Mouse (Mus musculus) B cell, adult 2 months (primary cell): ENCODE measurements around the gene Alg9.

Source experiments
- DNase-seq, 2 experiments: peaks; one replicate each; pipeline ENCODE4 v3.0.0; 2022

The Alg9 gene

GRCm38 (mm10) chr9:50855133-50855766 is 80.4 kb downstream of the Alg9 start:
- DNase-seq: no peak

- no peak for DNase-seq
Measured at GRCm38 (mm10) chr9:50855780-50856179, 81.0 kb downstream of the Alg9 start.

- peak; percentile 97 to 98 for DNase-seq
Measured at GRCm38 (mm10) chr9:50856341-50857081, 81.7 kb downstream of the Alg9 start.

GRCm38 (mm10) chr9:50857082-50857641 is 82.3 kb downstream of the Alg9 start:
- no peak for DNase-seq

- no peak for DNase-seq
Measured at GRCm38 (mm10) chr9:50858681-50859080, 83.9 kb downstream of the Alg9 start.

GRCm38 (mm10) chr9:50861119-50861839 is 86.5 kb downstream of the Alg9 start:
- DNase-seq: no peak

- DNase-seq: no peak
Measured at GRCm38 (mm10) chr9:50863824-50864223, 89.0 kb downstream of the Alg9 start.

- no peak for DNase-seq
Measured at GRCm38 (mm10) chr9:50864877-50865276, 90.1 kb downstream of the Alg9 start.

GRCm38 (mm10) chr9:50865803-50866202 is 91.0 kb downstream of the Alg9 start:
- DNase-seq: no peak

- no peak for DNase-seq
Measured at GRCm38 (mm10) chr9:50867015-50867414, 92.2 kb downstream of the Alg9 start.

- DNase-seq: no peak
Measured at GRCm38 (mm10) chr9:50868182-50868581, 93.4 kb downstream of the Alg9 start.

- DNase-seq: no peak
Measured at GRCm38 (mm10) chr9:50873210-50873609, 98.4 kb downstream of the Alg9 start.

GRCm38 (mm10) chr9:50874031-50874430 is 99.2 kb downstream of the Alg9 start:
- no peak for DNase-seq

GRCm38 (mm10) chr9:50875470-50875869 is 100.7 kb downstream of the Alg9 start:
- DNase-seq: no peak

GRCm38 (mm10) chr9:50876287-50876686 is 101.5 kb downstream of the Alg9 start:
- no peak for DNase-seq

GRCm38 (mm10) chr9:50877431-50877830 is 102.6 kb downstream of the Alg9 start:
- DNase-seq: no peak

GRCm38 (mm10) chr9:50882183-50882582 is 107.4 kb downstream of the Alg9 start:
- DNase-seq: no peak

GRCm38 (mm10) chr9:50884093-50884492 is 109.3 kb downstream of the Alg9 start:
- no peak for DNase-seq

GRCm38 (mm10) chr9:50884741-50885599 is 110.2 kb downstream of the Alg9 start:
- DNase-seq: no peak

- DNase-seq: no peak
Measured at GRCm38 (mm10) chr9:50885600-50885987, 110.8 kb downstream of the Alg9 start.

- DNase-seq: no peak
Measured at GRCm38 (mm10) chr9:50886870-50887269, 112.1 kb downstream of the Alg9 start.

GRCm38 (mm10) chr9:50887351-50887750 is 112.5 kb downstream of the Alg9 start:
- DNase-seq: no peak

- DNase-seq: no peak
Measured at GRCm38 (mm10) chr9:50889211-50889610, 114.4 kb downstream of the Alg9 start.
